Mouse (Mus musculus): ENCODE data around the gene Slc6a19. TPM values are rescaled to one million over a fixed set of nuclear protein-coding genes. Genes with fewer than 3 reads are reported as not detected.

Slc6a19 gene
- polyA plus RNA-seq, 1 experiment: not detected

- no peak overlapping the region for H3K27ac ChIP-seq (ENCODE audit: insufficient read depth, low read length)
- no peaks in the 10 kb centered on the region for H3K4me1 ChIP-seq (ENCODE audit: control insufficient read depth, insufficient read depth, low read length)
- no peak overlapping the region for H3K4me3 ChIP-seq (ENCODE audit: insufficient read depth, low read length)
- no peak for TF ChIP-seq CTCF (IDR thresholded peaks at IDR 0.05; ENCODE audit: borderline replicate concordance, insufficient read depth, low read length)
Measured at GRCm38 (mm10) chr13:73734379-73734778, 29.7 kb upstream of the Slc6a19 start.

GRCm38 (mm10) chr13:73732742-73733700 lies 28.4 kb upstream of the Slc6a19 start, which contains the start of gene Slc12a7:
Gene Slc12a7 (plus strand): TSS chr13:73733094.
- no peaks in the 10 kb centered on the region for H3K4me1 ChIP-seq (ENCODE audit: control insufficient read depth, insufficient read depth, low read length)
- no peak within 1 kb of the TSS for H3K27ac ChIP-seq (ENCODE audit: insufficient read depth, low read length)
- TF ChIP-seq CTCF (IDR thresholded peaks at IDR 0.05; ENCODE audit: borderline replicate concordance, insufficient read depth, low read length) (no peak), POLR2A (IDR thresholded peaks at IDR 0.05; ENCODE audit: low read depth, low read length) (no peak)
- H3K4me3 ChIP-seq (ENCODE audit: insufficient read depth, low read length): no peak within 1 kb of the TSS

GRCm38 (mm10) chr13:73732235-73732634 lies 27.6 kb upstream of the Slc6a19 start:
- TF ChIP-seq POLR2A (IDR thresholded peaks at IDR 0.05; ENCODE audit: low read depth, low read length) (no peak), CTCF (IDR thresholded peaks at IDR 0.05; ENCODE audit: borderline replicate concordance, insufficient read depth, low read length) (no peak)
- H3K4me1 ChIP-seq (ENCODE audit: control insufficient read depth, insufficient read depth, low read length): no peaks in the 10 kb centered on the region
- no peak overlapping the region for H3K4me3 ChIP-seq (ENCODE audit: insufficient read depth, low read length)
- H3K27ac ChIP-seq (ENCODE audit: insufficient read depth, low read length): no peak overlapping the region

- Histone ChIP-seq H3K27ac (ENCODE audit: insufficient read depth, low read length) (no peak overlapping the region), H3K4me3 (ENCODE audit: insufficient read depth, low read length) (no peak overlapping the region), H3K4me1 (ENCODE audit: control insufficient read depth, insufficient read depth, low read length) (no peaks in the 10 kb centered on the region)
- TF ChIP-seq CTCF (IDR thresholded peaks at IDR 0.05; ENCODE audit: borderline replicate concordance, insufficient read depth, low read length) (no peak), POLR2A (IDR thresholded peaks at IDR 0.05; ENCODE audit: low read depth, low read length) (no peak)
Measured at GRCm38 (mm10) chr13:73730913-73731312, 26.2 kb upstream of the Slc6a19 start.

GRCm38 (mm10) chr13:73728633-73729032 lies 24.0 kb upstream of the Slc6a19 start:
- Histone ChIP-seq H3K4me3 (ENCODE audit: insufficient read depth, low read length) (no peak overlapping the region), H3K4me1 (ENCODE audit: control insufficient read depth, insufficient read depth, low read length) (no peaks in the 10 kb centered on the region), H3K27ac (ENCODE audit: insufficient read depth, low read length) (no peak overlapping the region)
- TF ChIP-seq CTCF (IDR thresholded peaks at IDR 0.05; ENCODE audit: borderline replicate concordance, insufficient read depth, low read length) (no peak), POLR2A (IDR thresholded peaks at IDR 0.05; ENCODE audit: low read depth, low read length) (no peak)

GRCm38 (mm10) chr13:73727621-73728025 lies 23.0 kb upstream of the Slc6a19 start:
- Histone ChIP-seq H3K27ac (ENCODE audit: insufficient read depth, low read length) (no peak overlapping the region), H3K4me1 (ENCODE audit: control insufficient read depth, insufficient read depth, low read length) (no peaks in the 10 kb centered on the region), H3K4me3 (ENCODE audit: insufficient read depth, low read length) (no peak overlapping the region)
- TF ChIP-seq POLR2A (IDR thresholded peaks at IDR 0.05; ENCODE audit: low read depth, low read length) (no peak), CTCF (IDR thresholded peaks at IDR 0.05; ENCODE audit: borderline replicate concordance, insufficient read depth, low read length) (no peak)

GRCm38 (mm10) chr13:73725315-73725714 lies 20.6 kb upstream of the Slc6a19 start:
- no peak overlapping the region for H3K4me3 ChIP-seq (ENCODE audit: insufficient read depth, low read length)
- no peaks in the 10 kb centered on the region for H3K4me1 ChIP-seq (ENCODE audit: control insufficient read depth, insufficient read depth, low read length)
- no peak overlapping the region for H3K27ac ChIP-seq (ENCODE audit: insufficient read depth, low read length)
- TF ChIP-seq CTCF (IDR thresholded peaks at IDR 0.05; ENCODE audit: borderline replicate concordance, insufficient read depth, low read length) (no peak), POLR2A (IDR thresholded peaks at IDR 0.05; ENCODE audit: low read depth, low read length) (no peak)

- Histone ChIP-seq H3K27ac (ENCODE audit: insufficient read depth, low read length) (no peak overlapping the region), H3K4me1 (ENCODE audit: control insufficient read depth, insufficient read depth, low read length) (no peaks in the 10 kb centered on the region), H3K4me3 (ENCODE audit: insufficient read depth, low read length) (no peak overlapping the region)
- no peak for TF ChIP-seq CTCF (IDR thresholded peaks at IDR 0.05; ENCODE audit: borderline replicate concordance, insufficient read depth, low read length)
Measured at GRCm38 (mm10) chr13:73723081-73723668, 18.5 kb upstream of the Slc6a19 start.

GRCm38 (mm10) chr13:73720241-73720640 lies 15.6 kb upstream of the Slc6a19 start:
- no peak for TF ChIP-seq POLR2A (IDR thresholded peaks at IDR 0.05; ENCODE audit: low read depth, low read length)
- no peak for TF ChIP-seq CTCF (IDR thresholded peaks at IDR 0.05; ENCODE audit: borderline replicate concordance, insufficient read depth, low read length)
- Histone ChIP-seq H3K4me3 (ENCODE audit: insufficient read depth, low read length) (no peak overlapping the region), H3K4me1 (ENCODE audit: control insufficient read depth, insufficient read depth, low read length) (no peaks in the 10 kb centered on the region), H3K27ac (ENCODE audit: insufficient read depth, low read length) (no peak overlapping the region)

GRCm38 (mm10) chr13:73718225-73718624 lies 13.6 kb upstream of the Slc6a19 start:
- Histone ChIP-seq H3K4me3 (ENCODE audit: insufficient read depth, low read length) (no peak overlapping the region), H3K4me1 (ENCODE audit: control insufficient read depth, insufficient read depth, low read length) (no peaks in the 10 kb centered on the region), H3K27ac (ENCODE audit: insufficient read depth, low read length) (no peak overlapping the region)
- TF ChIP-seq POLR2A (IDR thresholded peaks at IDR 0.05; ENCODE audit: low read depth, low read length) (no peak), CTCF (IDR thresholded peaks at IDR 0.05; ENCODE audit: borderline replicate concordance, insufficient read depth, low read length) (no peak)

Data from embryonic fibroblast, embryonic 13.5 days (primary cell).